Mouse (Mus musculus) E14TG2a.4 (cell line): ENCODE results near the gene Vmn1r176.
"Not testable (repeated sequence)": the region's sequence is repeated elsewhere in the genome, so short reads cannot be mapped to it uniquely, and the experiment has no call there.

ENCODE experiments used
- CTCF ChIP-seq: conservative IDR thresholded peaks from 2 replicates; pipeline ENCODE4 v1.5.1; 2014; ENCODE audit warnings: low read length
- NANOG ChIP-seq: IDR thresholded peaks from 2 replicates; pipeline ENCODE4 v1.6.1; 2014; ENCODE audit warnings: borderline replicate concordance, low read length, mixed read lengths
- POU5F1 ChIP-seq: IDR thresholded peaks from 2 replicates; pipeline ENCODE4 v1.6.1; 2014; ENCODE audit warnings: low read length, borderline replicate concordance

DNA sequence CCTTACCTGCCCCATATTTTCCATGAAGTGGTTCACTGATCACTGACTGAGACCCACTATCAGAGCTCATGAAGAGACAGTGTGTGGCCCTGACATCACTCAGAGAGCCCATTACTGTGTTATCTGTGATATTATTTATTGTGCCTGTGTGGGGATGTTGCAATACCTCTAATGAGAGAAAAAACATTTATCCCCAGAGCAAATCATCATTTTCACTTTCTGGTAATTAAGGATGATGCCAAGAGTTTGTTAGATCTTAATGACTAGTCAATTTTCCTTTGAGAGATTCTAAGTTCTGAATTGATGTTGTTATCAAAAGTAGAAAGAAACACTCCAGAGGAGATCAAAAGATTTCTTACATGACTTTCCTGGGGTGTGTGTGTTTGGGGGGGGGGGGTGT lies 26.6 kb downstream of the Vmn1r176 start, which contains the start of gene Vmn1r175:
- not testable (repeated sequence) for TF ChIP-seq CTCF, NANOG, POU5F1
